In genomic region chr7:89730514-89730913, GRCm38 (mm10) we compare ENCODE assay signal across 13 mouse cellular contexts.
"Had no signal": no experiment of that assay in that cellular context is flagged by ENCODE, and none has a peak within 500 bp of the region (broad histone marks: within the 10 kb centered on the region; RNA-seq: fewer than 3 reads in every experiment).

No protein-coding gene starts in this region.

- H3K27me3 ChIP-seq: limb, embryonic 13.5 days; neural tube, embryonic 15.5 days; stomach, embryonic 15.5 days had no signal

- H3K9me3 ChIP-seq: limb, embryonic 13.5 days; midbrain, embryonic 10.5 days; neural tube, embryonic 15.5 days; stomach, embryonic 15.5 days had no signal

- H3K4me1 ChIP-seq: limb, embryonic 13.5 days; midbrain, embryonic 10.5 days; neural tube, embryonic 15.5 days; stomach, embryonic 15.5 days had no signal

- H3K27ac ChIP-seq: limb, embryonic 13.5 days; liver, embryonic 14.5 days; midbrain, embryonic 10.5 days; neural tube, embryonic 15.5 days; stomach, embryonic 15.5 days had no signal

- H3K36me3 ChIP-seq: limb, embryonic 13.5 days; midbrain, embryonic 10.5 days; neural tube, embryonic 15.5 days; stomach, embryonic 15.5 days had no signal

- DNase-seq: kidney, adult 11 months; kidney, adult 9 months; kidney, postnatal 10 days; left cerebral cortex, postnatal 4 days; lung, adult 18-20 months; midbrain, embryonic 14.5 days; thymus, postnatal 4 days had no signal

- H3K4me2 ChIP-seq: limb, embryonic 13.5 days; neural tube, embryonic 15.5 days; stomach, embryonic 15.5 days had no signal

- H3K9ac ChIP-seq: limb, embryonic 13.5 days; liver, embryonic 14.5 days; neural tube, embryonic 15.5 days; stomach, embryonic 15.5 days had no signal

- H3K4me3 ChIP-seq: limb, embryonic 13.5 days; midbrain, embryonic 10.5 days; myocyte; neural tube, embryonic 15.5 days; stomach, embryonic 15.5 days had no signal
